Mouse (Mus musculus) left cerebral cortex, postnatal 4 days (tissue): ENCODE measurements around the gene Hipk4. TPM values are rescaled to one million over a fixed set of nuclear protein-coding genes. Genes with fewer than 3 reads are reported as not detected.

Experiments used
- DNase-seq: peaks from one replicate; pipeline ENCODE4 v3.0.0-alpha.2; 2022
- intact Hi-C: fragments of 180-260 bp; cut with DNase I; formaldehyde crosslinking; loops from one replicate; pipeline ENCODE4 v1.15.1; 2025
- total RNA-seq, 2 experiments: library from RNA; stranded (reverse); gene quantifications; 2 replicates each; pipeline ENCODE4 v1.2.3; 2021

Hipk4 gene
- total RNA-seq, 2 experiments from 2014 or later, result 0.40 to 1.1 TPM

GRCm38 (mm10) chr7:27580380-27581174 lies 57.5 kb downstream of the Hipk4 start:
- DNase-seq, result no peak
- intact Hi-C loops, result no loop called here

Other genes starting within 250 kb of the Hipk4 start
- gene Ltbp4, start 185.6 kb upstream of the Hipk4 start, total RNA-seq, result 10 to 100 TPM; 41.9 to 52.7 TPM
- 10 to 100 TPM; 47.2 to 52.4 TPM for gene Shkbp1, start 167.2 kb upstream of the Hipk4 start, total RNA-seq
- gene Gm20479, start 165.8 kb upstream of the Hipk4 start, total RNA-seq, result not detected
- gene Sptbn4, start 75.6 kb upstream of the Hipk4 start, total RNA-seq, result 10 to 100 TPM; 75.3 to 82.5 TPM
- gene Blvrb, start 75.3 kb upstream of the Hipk4 start, total RNA-seq, result 10 to 100 TPM in 1 of 2 experiments, 1 to 10 TPM in 1; 9.7 to 12.2 TPM
- 1 to 10 TPM; 3.1 to 3.2 TPM for gene Sertad3, start 49.5 kb upstream of the Hipk4 start, total RNA-seq
- 1 to 10 TPM; 3.3 to 3.5 TPM for gene Sertad1, start 36.4 kb upstream of the Hipk4 start, total RNA-seq
- 1 to 10 TPM; 2.6 to 2.7 TPM for gene Prx, start 23.9 kb upstream of the Hipk4 start, total RNA-seq
- gene Pld3, start 30.0 kb downstream of the Hipk4 start, total RNA-seq, result 100 to 1,000 TPM; 175 to 222 TPM
- gene 2310022A10Rik, start 30.0 kb downstream of the Hipk4 start, total RNA-seq, result 10 to 100 TPM; 27.4 to 33.1 TPM
- 10 to 100 TPM; 68.1 to 72.0 TPM for gene Akt2, start 68.3 kb downstream of the Hipk4 start, total RNA-seq
- gene Ttc9b, start 130.6 kb downstream of the Hipk4 start, total RNA-seq, result 10 to 100 TPM; 80.0 to 91.0 TPM
- 100 to 1,000 TPM; 162 to 170 TPM for gene Map3k10, start 151.3 kb downstream of the Hipk4 start, total RNA-seq
- 10 to 100 TPM; 10.1 to 11.4 TPM for gene Zfp607b, start 166.1 kb downstream of the Hipk4 start, total RNA-seq
- gene Zfp60, start 208.1 kb downstream of the Hipk4 start, total RNA-seq, result 10 to 100 TPM; 55.0 to 65.2 TPM